Mouse (Mus musculus): ENCODE results near the gene Psmf1.

DNA sequence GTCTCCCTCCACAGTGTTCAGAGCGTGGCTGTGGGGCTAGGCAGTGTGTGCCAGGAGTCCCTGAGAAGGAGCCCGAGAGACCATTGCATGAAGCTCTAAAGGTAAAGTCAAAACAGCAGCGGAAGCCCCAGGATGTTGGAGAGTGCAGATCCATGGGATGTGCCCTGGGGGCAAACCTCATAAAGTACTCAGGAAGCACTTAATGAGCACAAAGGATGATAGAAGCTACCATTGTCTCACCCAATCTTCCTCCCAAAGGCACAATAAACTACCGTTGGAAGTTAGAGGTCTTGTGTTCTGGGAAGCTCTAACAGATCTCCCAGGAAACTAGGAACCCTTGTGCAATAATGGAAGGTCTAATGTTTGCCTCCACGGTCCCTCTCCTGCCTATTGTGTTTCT lies 13.5 kb upstream of the Psmf1 start:
- TF ChIP-seq EP300 (optimal IDR thresholded peaks at IDR 0.05) (no peak), CTCF (IDR thresholded peaks at IDR 0.05; ENCODE audit: low read depth) (no peak)

Measured in stomach, postnatal 0 days (tissue).